Mouse (Mus musculus) right cerebral cortex, postnatal 25 days (tissue): ENCODE data around the gene Gm13272.
"Not testable (repeated sequence)": the region's sequence is repeated elsewhere in the genome, so short reads cannot be mapped to it uniquely, and the experiment has no call there.

Experiments
- DNase-seq: peaks from one replicate; pipeline ENCODE4 v3.0.0; 2022

Gene Gm13272

GRCm38 (mm10) chr4:88788402-88788801 is 8.8 kb downstream of the Gm13272 start, which contains the start of gene Gm13277:
Gene Gm13277, plus strand, starts transcription at chr4:88788632.
- DNase-seq = peak; percentile 56

- DNase-seq = not testable (repeated sequence)
These were observed 11.6 kb downstream of the Gm13272 start, which contains the start of gene Gm13278 for GRCm38 (mm10) chr4:88791250-88791649. Gene Gm13278, plus strand, starts transcription at chr4:88791550.

GRCm38 (mm10) chr4:88793936-88794675 is 14.5 kb downstream of the Gm13272 start, which contains the start of gene Gm13275:
Gene Gm13275, plus strand, starts transcription at chr4:88794487.
- DNase-seq = peak; percentile 61

DNA sequence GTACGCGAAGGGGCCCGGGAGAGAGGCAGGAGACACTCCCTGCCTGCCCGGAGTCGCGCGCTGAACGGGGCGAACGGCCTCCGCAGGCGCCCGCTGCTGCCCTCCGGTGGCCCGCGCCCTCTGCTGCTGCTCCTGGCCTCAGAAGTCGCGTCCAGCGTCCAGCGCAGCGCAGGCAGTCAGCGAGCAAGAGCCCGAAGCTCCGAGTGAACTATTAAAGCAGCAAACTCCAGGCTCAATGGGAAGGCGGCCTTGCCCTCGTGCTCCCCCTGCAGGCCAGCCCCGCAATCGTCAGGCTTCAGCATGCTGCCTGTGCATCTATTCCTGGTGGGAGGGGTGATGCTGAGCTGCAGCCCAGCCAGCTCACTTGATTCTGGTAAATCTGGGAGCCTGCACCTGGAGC is 17.4 kb downstream of the Gm13272 start, which contains the start of gene Gm13279:
TSS of gene Gm13279 (plus strand) at position 301 of the 400 bp plus-strand sequence.
- not testable (repeated sequence) for DNase-seq

DNA sequence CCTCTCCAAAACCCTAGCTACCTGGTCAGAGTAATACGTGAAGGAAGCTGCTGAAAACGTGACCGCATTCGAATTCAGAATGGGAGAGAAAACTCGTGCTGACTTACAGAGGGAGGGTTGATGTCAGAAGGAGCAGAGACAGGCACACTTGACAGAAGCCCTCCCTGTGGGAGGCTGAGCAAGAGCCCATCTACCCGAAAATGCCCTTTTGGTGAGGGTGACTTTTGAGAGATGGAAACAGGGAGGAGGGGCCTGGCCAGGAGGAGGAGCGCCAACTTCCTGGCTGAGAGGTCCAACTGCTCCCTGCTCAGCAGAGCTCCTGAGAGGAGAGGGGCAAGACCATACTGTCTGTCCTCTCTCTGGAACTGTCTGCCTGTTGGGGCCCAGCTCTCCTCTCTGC is 19.7 kb downstream of the Gm13272 start, which contains the start of gene Gm13285:
TSS of gene Gm13285 (plus strand) at position 301 of the 400 bp plus-strand sequence.
- not testable (repeated sequence) for DNase-seq

DNA sequence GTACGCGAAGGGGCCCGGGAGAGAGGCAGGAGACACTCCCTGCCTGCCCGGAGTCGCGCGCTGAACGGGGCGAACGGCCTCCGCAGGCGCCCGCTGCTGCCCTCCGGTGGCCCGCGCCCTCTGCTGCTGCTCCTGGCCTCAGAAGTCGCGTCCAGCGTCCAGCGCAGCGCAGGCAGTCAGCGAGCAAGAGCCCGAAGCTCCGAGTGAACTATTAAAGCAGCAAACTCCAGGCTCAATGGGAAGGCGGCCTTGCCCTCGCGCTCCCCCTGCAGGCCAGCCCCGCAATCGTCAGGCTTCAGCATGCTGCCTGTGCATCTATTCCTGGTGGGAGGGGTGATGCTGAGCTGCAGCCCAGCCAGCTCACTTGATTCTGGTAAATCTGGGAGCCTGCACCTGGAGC is 23.3 kb downstream of the Gm13272 start, which contains the start of gene Gm13287:
TSS of gene Gm13287 (plus strand) at position 301 of the 400 bp plus-strand sequence.
- DNase-seq = not testable (repeated sequence)

DNA sequence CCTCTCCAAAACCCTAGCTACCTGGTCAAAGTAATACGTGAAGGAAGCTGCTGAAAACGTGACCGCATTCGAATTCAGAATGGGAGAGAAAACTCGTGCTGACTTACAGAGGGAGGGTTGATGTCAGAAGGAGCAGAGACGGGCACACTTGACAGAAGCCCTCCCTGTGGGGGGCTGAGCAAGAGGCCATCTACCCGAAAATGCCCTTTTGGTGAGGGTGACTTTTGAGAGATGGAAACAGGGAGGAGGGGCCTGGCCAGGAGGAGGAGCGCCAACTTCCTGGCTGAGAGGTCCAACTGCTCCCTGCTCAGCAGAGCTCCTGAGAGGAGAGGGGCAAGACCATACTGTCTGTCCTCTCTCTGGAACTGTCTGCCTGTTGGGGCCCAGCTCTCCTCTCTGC is 25.6 kb downstream of the Gm13272 start, which contains the start of gene Gm13288:
TSS of gene Gm13288 (plus strand) at position 301 of the 400 bp plus-strand sequence.
- DNase-seq = not testable (repeated sequence)

- DNase-seq = not testable (repeated sequence)
These were observed 26.1 kb downstream of the Gm13272 start for GRCm38 (mm10) chr4:88805761-88806160.

DNA sequence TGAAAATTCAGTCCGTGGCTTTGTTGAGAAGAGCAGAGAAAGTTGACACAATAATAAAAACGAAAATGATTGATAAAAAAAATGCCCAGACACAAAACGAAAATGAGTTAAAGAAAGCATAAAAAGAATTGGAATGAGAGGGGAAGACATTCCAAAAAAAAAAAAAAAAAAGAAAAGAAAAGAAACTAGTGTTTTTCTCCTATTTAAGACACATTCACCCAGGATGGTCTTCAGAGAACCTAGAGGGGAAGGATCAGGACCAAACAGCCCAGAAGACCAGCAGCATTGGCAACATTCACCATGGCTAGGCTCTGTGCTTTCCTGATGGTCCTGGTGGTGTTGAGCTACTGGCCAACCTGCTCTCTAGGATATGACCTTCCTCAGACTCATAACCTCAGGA is 36.3 kb downstream of the Gm13272 start, which contains the start of gene Ifna7:
TSS of gene Ifna7 (plus strand) at position 301 of the 400 bp plus-strand sequence.
- DNase-seq = no peak

GRCm38 (mm10) chr4:88819659-88820058 is 40.0 kb downstream of the Gm13272 start, which contains the start of gene Ifna11:
Gene Ifna11, plus strand, starts transcription at chr4:88819959.
- DNase-seq = no peak

DNA sequence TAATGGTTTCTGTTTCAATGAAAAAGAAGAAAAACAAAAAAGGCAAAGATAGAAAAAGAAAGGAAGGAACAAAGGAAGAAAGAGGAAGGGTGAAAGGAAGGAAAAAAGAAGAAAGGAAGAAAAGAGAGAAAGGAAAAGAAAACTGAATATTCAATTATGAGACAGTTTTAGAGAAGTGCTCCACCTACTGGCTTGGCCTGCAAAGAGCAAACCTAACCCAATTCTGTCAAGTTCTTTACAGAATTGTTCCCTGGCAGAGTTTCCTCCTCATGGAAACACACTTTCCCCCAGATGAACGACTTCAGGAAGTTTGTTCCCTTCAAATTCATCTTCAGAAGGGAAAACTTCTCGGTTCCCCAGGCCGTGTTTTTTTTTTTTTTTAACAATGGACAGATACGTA is 43.3 kb downstream of the Gm13272 start:
- no peak for DNase-seq

GRCm38 (mm10) chr4:88827116-88827515 is 47.5 kb downstream of the Gm13272 start, which contains the start of gene Ifna6:
Gene Ifna6, plus strand, starts transcription at chr4:88827416.
- DNase-seq = not testable (repeated sequence)
